Mouse (Mus musculus) embryonic fibroblast, embryonic 13.5 days (primary cell): ENCODE measurements around the gene Slc35f1. TPM values are rescaled to one million over a fixed set of nuclear protein-coding genes. Genes with fewer than 3 reads are reported as not detected.

Experiments
- H3K27ac ChIP-seq: 2 replicates; pipeline ENCODE4 v1.5.1; 2012; ENCODE audit warnings: low read length, control low read depth, inconsistent platforms; ENCODE audit not compliant: insufficient read depth
- H3K4me1 ChIP-seq: 2 replicates; pipeline ENCODE4 v1.6.1; 2011; ENCODE audit warnings: low read length; ENCODE audit not compliant: control insufficient read depth, insufficient read depth
- H3K4me3 ChIP-seq: 2 replicates; pipeline ENCODE4 v1.5.1; 2011; ENCODE audit warnings: mild to moderate bottlenecking, control low read depth, low read length; ENCODE audit not compliant: insufficient read depth
- CTCF ChIP-seq: IDR thresholded peaks from 2 replicates; pipeline ENCODE4 v1.5.1; 2011; ENCODE audit warnings: mild to moderate bottlenecking, control low read depth, low read length, moderate library complexity, borderline replicate concordance; ENCODE audit not compliant: insufficient read depth
- POLR2A ChIP-seq: IDR thresholded peaks from 2 replicates; pipeline ENCODE4 v1.6.1; 2011; ENCODE audit warnings: low read depth, mild to moderate bottlenecking, control low read depth, low read length, moderate library complexity
- polyA plus RNA-seq: library from polyadenylated mRNA; stranded (reverse); fragments of >200 nt; gene quantifications from 2 replicates; pipeline ENCODE4 v1.2.4, GENCODE M21; 2011; ENCODE audit warnings: low read depth; ENCODE audit not compliant: missing spikeins, insufficient read length

Gene Slc35f1
- polyA plus RNA-seq, 1 experiment, result 0.90 TPM

DNA sequence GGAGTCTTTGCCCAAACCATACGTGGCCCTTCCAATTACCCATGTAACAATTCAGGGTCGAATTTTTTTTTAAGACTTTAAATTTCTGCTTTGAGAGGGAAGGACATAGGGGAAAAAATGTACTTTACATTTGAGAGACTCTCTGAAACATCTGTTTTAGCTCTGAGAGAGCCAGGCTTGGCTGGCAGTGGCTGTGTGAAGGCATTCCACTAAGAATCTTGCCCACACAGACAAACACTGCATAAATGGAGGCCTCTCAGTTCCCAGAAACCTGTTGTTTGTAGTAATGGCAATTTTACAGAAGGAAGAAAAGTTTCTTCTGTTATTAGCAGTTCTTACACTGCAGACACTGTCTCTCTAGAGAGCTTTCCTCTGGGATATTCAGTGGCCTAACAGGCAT lies 301.9 kb downstream of the Slc35f1 start:
- no peak overlapping the region for H3K4me3 ChIP-seq
- no peaks in the 10 kb centered on the region for H3K4me1 ChIP-seq
- no peak for TF ChIP-seq POLR2A
- TF ChIP-seq CTCF, result no peak
- H3K27ac ChIP-seq, result no peak overlapping the region

- Histone ChIP-seq H3K4me3 (no peak overlapping the region), H3K27ac (no peak overlapping the region), H3K4me1 (no peaks in the 10 kb centered on the region)
- TF ChIP-seq POLR2A (no peak), CTCF (no peak)
Observed at GRCm38 (mm10) chr10:52996886-52997285, 306.6 kb downstream of the Slc35f1 start.

DNA sequence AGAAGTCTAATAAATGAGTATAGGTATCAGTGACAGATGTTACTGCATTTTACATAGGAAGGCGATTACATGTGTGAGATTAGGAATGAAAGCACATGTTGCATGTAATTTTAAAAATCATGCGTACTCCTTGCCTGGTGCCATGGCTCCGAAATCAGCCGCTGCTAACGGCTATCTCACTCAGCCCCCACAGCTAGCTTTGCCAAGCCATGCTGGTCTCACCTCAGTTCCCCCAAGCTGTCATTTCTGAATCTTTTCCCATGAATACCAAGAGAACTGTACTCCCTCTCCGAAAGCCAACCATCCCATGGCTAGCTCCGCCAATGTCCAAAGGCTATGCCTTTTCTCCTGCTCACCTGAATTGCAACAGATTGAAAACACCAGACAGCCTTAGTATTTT lies 310.8 kb downstream of the Slc35f1 start:
- no peaks in the 10 kb centered on the region for H3K4me1 ChIP-seq
- TF ChIP-seq CTCF, result no peak
- no peak for TF ChIP-seq POLR2A
- H3K4me3 ChIP-seq, result no peak overlapping the region
- H3K27ac ChIP-seq, result no peak overlapping the region

- H3K4me3 ChIP-seq, result no peak overlapping the region
- TF ChIP-seq POLR2A (no peak), CTCF (no peak)
- H3K27ac ChIP-seq, result no peak overlapping the region
- no peaks in the 10 kb centered on the region for H3K4me1 ChIP-seq
Observed at GRCm38 (mm10) chr10:53006229-53007190, 316.2 kb downstream of the Slc35f1 start.

- no peak overlapping the region for H3K27ac ChIP-seq
- no peak overlapping the region for H3K4me3 ChIP-seq
- H3K4me1 ChIP-seq, result no peaks in the 10 kb centered on the region
- no peak for TF ChIP-seq POLR2A
- TF ChIP-seq CTCF, result no peak
Observed at GRCm38 (mm10) chr10:53013878-53014277, 323.5 kb downstream of the Slc35f1 start.

DNA sequence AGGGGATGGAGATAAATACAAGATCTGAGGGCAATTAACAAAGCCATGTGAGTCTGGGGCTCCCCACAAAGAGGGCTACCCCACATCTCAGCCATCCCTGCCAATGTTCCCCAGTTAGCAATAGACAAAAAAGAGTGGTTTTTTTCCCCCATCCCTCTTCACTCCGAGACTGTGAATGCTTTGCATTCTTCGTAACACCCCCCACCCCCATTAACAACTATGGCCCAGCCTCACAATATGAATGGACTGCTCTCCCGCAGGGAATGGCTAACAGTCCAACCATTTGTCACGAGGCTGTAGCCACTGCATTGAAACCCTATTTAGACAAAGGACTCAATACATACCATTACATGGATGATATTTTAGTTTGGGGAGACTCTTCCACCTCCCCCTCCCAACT lies 338.1 kb downstream of the Slc35f1 start:
- Histone ChIP-seq H3K4me1 (no peaks in the 10 kb centered on the region), H3K4me3 (no peak overlapping the region), H3K27ac (no peak overlapping the region)
- TF ChIP-seq CTCF (no peak), POLR2A (no peak)

DNA sequence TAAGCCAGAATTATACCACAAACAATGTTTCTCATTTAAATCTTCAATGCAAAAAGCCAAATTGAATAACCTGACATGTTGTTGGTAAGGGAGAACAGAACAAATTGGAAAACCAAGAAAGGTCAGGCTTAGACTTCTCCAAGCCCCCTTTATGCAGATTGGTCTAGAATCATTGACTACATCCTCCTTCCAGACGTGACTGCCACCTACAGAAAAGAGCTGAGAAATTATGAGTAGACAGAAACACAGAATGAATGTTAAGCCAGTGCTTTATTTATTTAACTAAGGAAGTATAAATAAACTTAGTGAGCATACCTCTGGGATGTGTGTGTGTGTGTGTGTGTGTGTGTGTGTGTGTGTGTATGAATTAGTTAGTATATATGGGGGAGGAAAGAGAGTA lies 344.9 kb downstream of the Slc35f1 start:
- Histone ChIP-seq H3K27ac (no peak overlapping the region), H3K4me3 (no peak overlapping the region), H3K4me1 (no peaks in the 10 kb centered on the region)
- no peak for TF ChIP-seq POLR2A
- TF ChIP-seq CTCF, result no peak

DNA sequence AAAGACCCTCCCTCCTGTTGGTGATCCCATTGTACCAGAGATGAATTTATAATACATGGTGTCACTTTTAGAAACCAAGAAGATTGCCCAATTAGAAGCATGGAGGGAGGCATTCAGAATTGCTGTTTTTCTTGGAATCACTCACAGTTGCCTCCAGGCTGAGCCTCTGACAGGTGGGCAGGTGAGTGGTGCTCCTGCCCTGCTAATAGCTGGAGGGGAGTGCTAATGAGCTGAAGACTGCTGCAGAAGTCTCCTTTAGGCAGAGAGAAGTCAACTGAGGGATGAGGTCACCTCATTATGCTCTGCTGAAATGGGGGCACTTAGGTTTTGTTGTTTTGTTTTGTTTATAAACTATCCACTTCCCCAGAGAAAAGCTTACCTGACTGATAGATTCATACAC lies 355.6 kb downstream of the Slc35f1 start:
- no peak overlapping the region for H3K27ac ChIP-seq
- no peak overlapping the region for H3K4me3 ChIP-seq
- TF ChIP-seq POLR2A, result no peak
- no peak for TF ChIP-seq CTCF
- H3K4me1 ChIP-seq, result no peaks in the 10 kb centered on the region

DNA sequence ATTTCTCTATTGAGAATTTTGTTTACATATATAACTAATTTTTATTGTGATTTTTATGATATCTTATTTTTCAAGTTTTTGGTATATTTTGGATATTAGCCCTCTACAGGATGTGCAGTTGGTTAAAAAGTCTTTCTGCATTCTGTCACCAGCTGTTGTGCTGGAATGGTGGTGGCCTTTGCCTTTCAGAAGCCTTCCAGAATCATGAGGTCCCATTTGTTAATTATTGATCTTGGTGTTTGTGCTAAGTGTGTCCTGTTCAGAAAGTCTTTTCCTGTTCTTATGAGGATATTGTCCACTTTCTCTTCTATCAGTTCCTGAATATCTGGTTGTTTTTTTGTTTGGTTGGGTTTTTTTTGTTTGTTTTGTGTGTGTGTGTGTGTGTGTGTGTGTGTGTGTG lies 362.2 kb downstream of the Slc35f1 start:
- TF ChIP-seq POLR2A, result no peak
- TF ChIP-seq CTCF, result no peak
- Histone ChIP-seq H3K4me3 (no peak overlapping the region), H3K27ac (no peak overlapping the region), H3K4me1 (no peaks in the 10 kb centered on the region)

GRCm38 (mm10) chr10:53060745-53061144 lies 370.4 kb downstream of the Slc35f1 start:
- no peaks in the 10 kb centered on the region for H3K4me1 ChIP-seq
- no peak overlapping the region for H3K4me3 ChIP-seq
- H3K27ac ChIP-seq, result no peak overlapping the region
- TF ChIP-seq CTCF, result no peak
- no peak for TF ChIP-seq POLR2A

- Histone ChIP-seq H3K4me3 (no peak overlapping the region), H3K27ac (no peak overlapping the region), H3K4me1 (no peaks in the 10 kb centered on the region)
- TF ChIP-seq CTCF (no peak), POLR2A (no peak)
Observed at GRCm38 (mm10) chr10:53062741-53063140, 372.4 kb downstream of the Slc35f1 start.

- TF ChIP-seq CTCF (no peak), POLR2A (no peak)
- H3K27ac ChIP-seq, result no peak overlapping the region
- H3K4me3 ChIP-seq, result no peak overlapping the region
- no peaks in the 10 kb centered on the region for H3K4me1 ChIP-seq
Observed at GRCm38 (mm10) chr10:53087811-53088210, 397.5 kb downstream of the Slc35f1 start.
